Mouse (Mus musculus): ENCODE measurements around the gene Cst13. TPM values are rescaled to one million over a fixed set of nuclear protein-coding genes. Genes with fewer than 3 reads are reported as not detected.
"Not testable (repeated sequence)": the region's sequence is repeated elsewhere in the genome, so short reads cannot be mapped to it uniquely, and the experiment has no call there.

The Cst13 gene
- not detected in 2 replicates for polyA plus RNA-seq (2012; rRNA removed)

- no peaks in the 10 kb centered on the region for H3K36me3 ChIP-seq (ENCODE audit: control insufficient read depth, insufficient read depth, low read length)
- TF ChIP-seq POLR2A (IDR thresholded peaks at IDR 0.05; ENCODE audit: low read depth, low read length) (no peak), CTCF (IDR thresholded peaks at IDR 0.05; ENCODE audit: extremely low read depth, insufficient read length, insufficient replicate concordance, low read depth, low read length) (no peak)
- no peaks in the 10 kb centered on the region for H3K27me3 ChIP-seq (ENCODE audit: control insufficient read depth, insufficient read depth, low read length)
- no peaks in the 10 kb centered on the region for H3K4me1 ChIP-seq (ENCODE audit: control insufficient read depth, insufficient read depth, insufficient read length, low read length)
- H3K4me3 ChIP-seq (ENCODE audit: low read depth, low read length) = no peak within 1 kb of the TSS
- no peak within 1 kb of the TSS for H3K27ac ChIP-seq (ENCODE audit: insufficient read depth, low read depth, low read length)
Measured at GRCm38 (mm10) chr2:148819909-148820308, at the start of gene Cst13. TSS of gene Cst13 (plus strand) at chr2:148820081.

GRCm38 (mm10) chr2:148771397-148771796, 48.5 kb upstream of the Cst13 start, which contains the start of gene Cst11:
TSS of gene Cst11 (minus strand) at chr2:148771497.
- H3K36me3 ChIP-seq (ENCODE audit: control insufficient read depth, insufficient read depth, low read length); H3K27me3 ChIP-seq (ENCODE audit: control insufficient read depth, insufficient read depth, low read length): not testable (repeated sequence)
- 80% methylated on average over 4 of the region's 4 CpGs for WGBS

GRCm38 (mm10) chr2:148781709-148782108, 38.2 kb upstream of the Cst13 start, which contains the start of gene 8030411F24Rik:
TSS of gene 8030411F24Rik (plus strand) at chr2:148782009.
- H3K4me3 ChIP-seq (ENCODE audit: low read depth, low read length) = no peak within 1 kb of the TSS
- 8% methylated on average over 1 of the region's 1 CpGs for WGBS
- TF ChIP-seq CTCF (IDR thresholded peaks at IDR 0.05; ENCODE audit: extremely low read depth, insufficient read length, insufficient replicate concordance, low read depth, low read length) = no peak
- no peaks in the 10 kb centered on the region for H3K36me3 ChIP-seq (ENCODE audit: control insufficient read depth, insufficient read depth, low read length)
- no peaks in the 10 kb centered on the region for H3K27me3 ChIP-seq (ENCODE audit: control insufficient read depth, insufficient read depth, low read length)
- no peak within 1 kb of the TSS for H3K27ac ChIP-seq (ENCODE audit: insufficient read depth, low read depth, low read length)
- no peaks in the 10 kb centered on the region for H3K4me1 ChIP-seq (ENCODE audit: control insufficient read depth, insufficient read depth, insufficient read length, low read length)

More at GRCm38 (mm10) chr2:148771397-148771796, 48.5 kb upstream of the Cst13 start, which contains the start of gene Cst11:
- not testable (repeated sequence) for H3K4me3 ChIP-seq (ENCODE audit: low read depth, low read length); H3K4me1 ChIP-seq (ENCODE audit: control insufficient read depth, insufficient read depth, insufficient read length, low read length); H3K27ac ChIP-seq (ENCODE audit: insufficient read depth, low read depth, low read length)

- Histone ChIP-seq H3K36me3 (ENCODE audit: control insufficient read depth, insufficient read depth, low read length) (no peaks in the 10 kb centered on the region), H3K4me3 (ENCODE audit: low read depth, low read length) (no peak within 1 kb of the TSS), H3K27me3 (ENCODE audit: control insufficient read depth, insufficient read depth, low read length) (no peaks in the 10 kb centered on the region), H3K27ac (ENCODE audit: insufficient read depth, low read depth, low read length) (no peak within 1 kb of the TSS), H3K4me1 (ENCODE audit: control insufficient read depth, insufficient read depth, insufficient read length, low read length) (no peaks in the 10 kb centered on the region)
- 90% methylated on average over 6 of the region's 6 CpGs for WGBS
- TF ChIP-seq CTCF (IDR thresholded peaks at IDR 0.05; ENCODE audit: extremely low read depth, insufficient read length, insufficient replicate concordance, low read depth, low read length) (no peak), POLR2A (IDR thresholded peaks at IDR 0.05; ENCODE audit: low read depth, low read length) (no peak)
Measured at GRCm38 (mm10) chr2:148789142-148789541, 30.7 kb upstream of the Cst13 start, which contains the start of gene Cst12. TSS of gene Cst12 (plus strand) at chr2:148789361.

- H3K27ac ChIP-seq (ENCODE audit: insufficient read depth, low read depth, low read length) = no peak within 1 kb of the TSS
- no peaks in the 10 kb centered on the region for H3K27me3 ChIP-seq (ENCODE audit: control insufficient read depth, insufficient read depth, low read length)
- H3K4me1 ChIP-seq (ENCODE audit: control insufficient read depth, insufficient read depth, insufficient read length, low read length) = no peaks in the 10 kb centered on the region
- 77% methylated on average over 1 of the region's 1 CpGs for WGBS
- H3K36me3 ChIP-seq (ENCODE audit: control insufficient read depth, insufficient read depth, low read length) = no peaks in the 10 kb centered on the region
- TF ChIP-seq POLR2A (IDR thresholded peaks at IDR 0.05; ENCODE audit: low read depth, low read length) (no peak), CTCF (IDR thresholded peaks at IDR 0.05; ENCODE audit: extremely low read depth, insufficient read length, insufficient replicate concordance, low read depth, low read length) (no peak)
- H3K4me3 ChIP-seq (ENCODE audit: low read depth, low read length) = no peak within 1 kb of the TSS
Measured at GRCm38 (mm10) chr2:148798485-148798884, 21.4 kb upstream of the Cst13 start, which contains the start of gene Cst8. TSS of gene Cst8 (plus strand) at chr2:148798785.

GRCm38 (mm10) chr2:148801491-148801921, 18.4 kb upstream of the Cst13 start:
- H3K27me3 ChIP-seq (ENCODE audit: control insufficient read depth, insufficient read depth, low read length) = no peaks in the 10 kb centered on the region
- 24% methylated on average over 3 of the region's 3 CpGs for WGBS
- TF ChIP-seq POLR2A (IDR thresholded peaks at IDR 0.05; ENCODE audit: low read depth, low read length) = no peak
- TF ChIP-seq CTCF (IDR thresholded peaks at IDR 0.05; ENCODE audit: extremely low read depth, insufficient read length, insufficient replicate concordance, low read depth, low read length) = no peak
- no peak overlapping the region for H3K4me3 ChIP-seq (ENCODE audit: low read depth, low read length)
- no peaks in the 10 kb centered on the region for H3K36me3 ChIP-seq (ENCODE audit: control insufficient read depth, insufficient read depth, low read length)
- H3K27ac ChIP-seq (ENCODE audit: insufficient read depth, low read depth, low read length) = no peak overlapping the region
- H3K4me1 ChIP-seq (ENCODE audit: control insufficient read depth, insufficient read depth, insufficient read length, low read length) = no peaks in the 10 kb centered on the region

- no peak overlapping the region for H3K4me3 ChIP-seq (ENCODE audit: low read depth, low read length)
- H3K36me3 ChIP-seq (ENCODE audit: control insufficient read depth, insufficient read depth, low read length) = no peaks in the 10 kb centered on the region
- TF ChIP-seq POLR2A (IDR thresholded peaks at IDR 0.05; ENCODE audit: low read depth, low read length) (no peak), CTCF (IDR thresholded peaks at IDR 0.05; ENCODE audit: extremely low read depth, insufficient read length, insufficient replicate concordance, low read depth, low read length) (no peak)
- no peaks in the 10 kb centered on the region for H3K4me1 ChIP-seq (ENCODE audit: control insufficient read depth, insufficient read depth, insufficient read length, low read length)
- H3K27ac ChIP-seq (ENCODE audit: insufficient read depth, low read depth, low read length) = no peak overlapping the region
- no peaks in the 10 kb centered on the region for H3K27me3 ChIP-seq (ENCODE audit: control insufficient read depth, insufficient read depth, low read length)
- 63% methylated on average over 6 of the region's 6 CpGs for WGBS
Measured at GRCm38 (mm10) chr2:148806696-148807095, 13.2 kb upstream of the Cst13 start.

- Histone ChIP-seq H3K36me3 (ENCODE audit: control insufficient read depth, insufficient read depth, low read length) (no peaks in the 10 kb centered on the region), H3K4me3 (ENCODE audit: low read depth, low read length) (no peak overlapping the region), H3K4me1 (ENCODE audit: control insufficient read depth, insufficient read depth, insufficient read length, low read length) (no peaks in the 10 kb centered on the region), H3K27me3 (ENCODE audit: control insufficient read depth, insufficient read depth, low read length) (no peaks in the 10 kb centered on the region), H3K27ac (ENCODE audit: insufficient read depth, low read depth, low read length) (no peak overlapping the region)
- TF ChIP-seq POLR2A (IDR thresholded peaks at IDR 0.05; ENCODE audit: low read depth, low read length) (no peak), CTCF (IDR thresholded peaks at IDR 0.05; ENCODE audit: extremely low read depth, insufficient read length, insufficient replicate concordance, low read depth, low read length) (no peak)
- 24% methylated on average over 1 of the region's 1 CpGs for whole genome bisulfite sequencing
Measured at GRCm38 (mm10) chr2:148825986-148826385, 6.1 kb downstream of the Cst13 start.
